Comparison of ENCODE assay signal across 15 mouse cellular contexts in genomic region chr15:103010847-103011555, GRCm38 (mm10). TPM values are rescaled to one million over a fixed set of nuclear protein-coding genes. Genes with fewer than 3 reads are reported as not detected.
DNase-seq lines count a peak whose midpoint lies in the region; ATAC-seq and TF ChIP-seq lines count a peak whose summit lies in the region.
"Had no signal": no experiment of that assay in that cellular context is flagged by ENCODE, and none has a peak within 500 bp of the region (broad histone marks: within the 10 kb centered on the region; RNA-seq: fewer than 3 reads in every experiment).

No protein-coding gene starts in this region.

- no peaks in the 10 kb centered on the region for H3K4me1 ChIP-seq in lung, embryonic 14.5 days (ENCODE audit: insufficient read depth)
- peaks cover 98% of the 10 kb centered on the region for H3K4me1 ChIP-seq in limb, embryonic 10.5 days
- peaks cover 13% of the 10 kb centered on the region; the same call in 1 of the 2 replicates for H3K4me1 ChIP-seq in stomach, embryonic 16.5 days (ENCODE audit: control insufficient read depth, insufficient read depth, low read length)

- no peaks in the 10 kb centered on the region for H3K9me3 ChIP-seq in lung, embryonic 14.5 days (ENCODE audit: low read depth, low read length)
- H3K9me3 ChIP-seq in limb, embryonic 10.5 days (replicated peaks) = no peaks in the 10 kb centered on the region
- no peaks in the 10 kb centered on the region for H3K9me3 ChIP-seq in stomach, embryonic 16.5 days (replicated peaks; ENCODE audit: control insufficient read depth, low read length)
- H3K9me3 ChIP-seq: embryonic facial prominence, embryonic 13.5 days; heart, embryonic 13.5 days had no signal

- no peak overlapping the region for H3K27ac ChIP-seq in lung, embryonic 14.5 days (ENCODE audit: low read depth)
- H3K27ac ChIP-seq in limb, embryonic 10.5 days = peak overlapping the region; percentile 90
- peak overlapping the region; percentile 82 for H3K27ac ChIP-seq in stomach, embryonic 16.5 days (ENCODE audit: low read length)
- H3K27ac ChIP-seq: embryonic facial prominence, embryonic 13.5 days; heart, embryonic 13.5 days had no signal

- no peak for TF ChIP-seq CTCF in lung, embryonic 14.5 days (IDR thresholded peaks at IDR 0.05; ENCODE audit: low read depth)

- no peaks in the 10 kb centered on the region for H3K36me3 ChIP-seq in lung, embryonic 14.5 days (ENCODE audit: insufficient read depth)
- no peaks in the 10 kb centered on the region; the same call in 1 of the 2 replicates for H3K36me3 ChIP-seq in limb, embryonic 10.5 days
- H3K36me3 ChIP-seq in stomach, embryonic 16.5 days (ENCODE audit: control insufficient read depth, insufficient read depth, low read length) = no peaks in the 10 kb centered on the region
- H3K36me3 ChIP-seq: embryonic facial prominence, embryonic 13.5 days; heart, embryonic 13.5 days had no signal

- H3K4me2 ChIP-seq in lung, embryonic 14.5 days = peak overlapping the region; percentile 20; the same call in 1 of the 2 replicates
- H3K4me2 ChIP-seq in stomach, embryonic 16.5 days (ENCODE audit: low read depth, low read length) = peak overlapping the region; percentile 53
- H3K4me2 ChIP-seq: embryonic facial prominence, embryonic 13.5 days; heart, embryonic 13.5 days had no signal

- 7% methylated on average over 28 of the region's 28 CpGs for WGBS in lung, embryonic 14.5 days
- WGBS in limb, embryonic 10.5 days = under 1% methylated on average over 28 of the region's 28 CpGs
- 22% methylated on average over 28 of the region's 28 CpGs for WGBS in stomach, embryonic 16.5 days

- peaks cover 99% of the 10 kb centered on the region for H3K27me3 ChIP-seq in lung, embryonic 14.5 days (ENCODE audit: insufficient read depth, low read length)
- peaks cover 97% of the 10 kb centered on the region for H3K27me3 ChIP-seq in limb, embryonic 10.5 days (ENCODE audit: low read depth, poor library complexity, severe bottlenecking)
- peaks cover 80% of the 10 kb centered on the region for H3K27me3 ChIP-seq in stomach, embryonic 16.5 days (ENCODE audit: control insufficient read depth, insufficient read depth, low read length)

- H3K9ac ChIP-seq in lung, embryonic 14.5 days = no peak overlapping the region
- peak overlapping the region; percentile 69 for H3K9ac ChIP-seq in stomach, embryonic 16.5 days (ENCODE audit: low read length)
- H3K9ac ChIP-seq: embryonic facial prominence, embryonic 13.5 days; heart, embryonic 13.5 days had no signal

- H3K4me3 ChIP-seq in lung, embryonic 14.5 days (ENCODE audit: low read depth, low read length) = no peak overlapping the region
- H3K4me3 ChIP-seq in limb, embryonic 10.5 days = peak overlapping the region; percentile 51
- peak overlapping the region; percentile 42 for H3K4me3 ChIP-seq in stomach, embryonic 16.5 days (replicated peaks; ENCODE audit: low read length)
- H3K4me3 ChIP-seq: embryonic facial prominence, embryonic 13.5 days; heart, embryonic 13.5 days had no signal

- ATAC-seq in lung, embryonic 14.5 days (ENCODE audit: insufficient read depth) = no peak
- no peak for ATAC-seq in stomach, embryonic 16.5 days (ENCODE audit: insufficient read depth, low FRiP score)

- peak; percentile 67 for DNase-seq in adrenal gland, postnatal 14 days
- no peak for DNase-seq in adrenal gland, postnatal 25 days
- DNase-seq in lung, embryonic 14.5 days = no peak
- DNase-seq in lung, postnatal 4 days = no peak
- DNase-seq in limb, embryonic 10.5 days (ENCODE audit: low spot score) = no peak
- no peak for DNase-seq in retina, embryonic 14.5 days (ENCODE audit: low spot score)
- no peak for DNase-seq in urinary bladder, adult 18-20 months (ENCODE audit: low spot score in 2 of 2)
- DNase-seq: cerebellum, adult 11 months; liver; spleen, adult 18-20 months had no signal

RNA-seq across cellular contexts. Expression of gene Hoxc4, which starts 7.7 kb away (rescaled TPM):
- total RNA-seq in adrenal gland, postnatal 14 days (2021) = 6.8 and 7.7 TPM in 2 replicates
- total RNA-seq in adrenal gland, postnatal 25 days (2021) = 7.3 and 8.4 TPM in 2 replicates
- 1.5 and 2.1 TPM in 2 replicates for polyA plus RNA-seq in lung, embryonic 14.5 days (2014; fragmentation: Nextera tagmentation; extraction: Ambion mirVana)
- polyA plus RNA-seq in limb, embryonic 10.5 days (2016; fragmentation: Nextera tagmentation; extraction: Ambion mirVana) = 9.1 and 9.8 TPM in 2 replicates
- 19.0 and 20.0 TPM in 2 replicates for polyA plus RNA-seq in stomach, embryonic 16.5 days (2015; fragmentation: Nextera tagmentation; extraction: Ambion mirVana)
- total RNA-seq: megakaryocyte, adult 5-6 weeks; neutrophil, adult 5-6 weeks had no signal

RNA-seq across cellular contexts. Expression of gene Hoxc6, which starts 12.9 kb away (rescaled TPM):
- 37.4 and 43.2 TPM in 2 replicates for total RNA-seq in adrenal gland, postnatal 14 days (2021)
- total RNA-seq in adrenal gland, postnatal 25 days (2021) = 59.4 and 68.1 TPM in 2 replicates
- not detected in 2 replicates for polyA plus RNA-seq in lung, embryonic 14.5 days (2014; fragmentation: Nextera tagmentation; extraction: Ambion mirVana)
- polyA plus RNA-seq in limb, embryonic 10.5 days (2016; fragmentation: Nextera tagmentation; extraction: Ambion mirVana) = 10.1 and 10.2 TPM in 2 replicates
- polyA plus RNA-seq in stomach, embryonic 16.5 days (2015; fragmentation: Nextera tagmentation; extraction: Ambion mirVana) = 3.3 and 3.8 TPM in 2 replicates
- total RNA-seq: megakaryocyte, adult 5-6 weeks; neutrophil, adult 5-6 weeks had no signal
- polyA plus RNA-seq: embryonic facial prominence, embryonic 13.5 days had no signal

RNA-seq across cellular contexts. Expression of gene Hoxc8, which starts 20.6 kb away (rescaled TPM):
- total RNA-seq in adrenal gland, postnatal 14 days (2021) = 19.2 and 20.1 TPM in 2 replicates
- total RNA-seq in adrenal gland, postnatal 25 days (2021) = 21.5 and 26.7 TPM in 2 replicates
- not detected in 2 replicates for polyA plus RNA-seq in lung, embryonic 14.5 days (2014; fragmentation: Nextera tagmentation; extraction: Ambion mirVana)
- polyA plus RNA-seq in limb, embryonic 10.5 days (2016; fragmentation: Nextera tagmentation; extraction: Ambion mirVana) = 5.1 and 6.0 TPM in 2 replicates
- 2.0 and 2.5 TPM in 2 replicates for polyA plus RNA-seq in stomach, embryonic 16.5 days (2015; fragmentation: Nextera tagmentation; extraction: Ambion mirVana)
- total RNA-seq: megakaryocyte, adult 5-6 weeks; neutrophil, adult 5-6 weeks had no signal
- polyA plus RNA-seq: embryonic facial prominence, embryonic 13.5 days; heart, embryonic 13.5 days had no signal

RNA-seq across cellular contexts. Expression of gene Hoxc9, which starts 34.8 kb away (rescaled TPM):
- total RNA-seq in adrenal gland, postnatal 14 days (2021) = 1.8 and 2.1 TPM in 2 replicates
- total RNA-seq in adrenal gland, postnatal 25 days (2021) = 0.85 and 1.5 TPM in 2 replicates
- not detected in 2 replicates for polyA plus RNA-seq in lung, embryonic 14.5 days (2014; fragmentation: Nextera tagmentation; extraction: Ambion mirVana)
- 4.4 and 6.9 TPM in 2 replicates for polyA plus RNA-seq in limb, embryonic 10.5 days (2016; fragmentation: Nextera tagmentation; extraction: Ambion mirVana)
- not detected in 2 replicates for polyA plus RNA-seq in stomach, embryonic 16.5 days (2015; fragmentation: Nextera tagmentation; extraction: Ambion mirVana)
- total RNA-seq: megakaryocyte, adult 5-6 weeks; neutrophil, adult 5-6 weeks had no signal
- polyA plus RNA-seq: embryonic facial prominence, embryonic 13.5 days; heart, embryonic 13.5 days had no signal

RNA-seq across cellular contexts. Expression of gene Hoxc5, which starts 43.8 kb away (rescaled TPM):
- 6.9 and 7.4 TPM in 2 replicates for total RNA-seq in adrenal gland, postnatal 14 days (2021)
- 7.6 and 9.0 TPM in 2 replicates for total RNA-seq in adrenal gland, postnatal 25 days (2021)
- polyA plus RNA-seq in lung, embryonic 14.5 days (2014; fragmentation: Nextera tagmentation; extraction: Ambion mirVana) = 0.62 and 0.74 TPM in 2 replicates
- polyA plus RNA-seq in limb, embryonic 10.5 days (2016; fragmentation: Nextera tagmentation; extraction: Ambion mirVana) = 10.6 and 12.7 TPM in 2 replicates
- polyA plus RNA-seq in stomach, embryonic 16.5 days (2015; fragmentation: Nextera tagmentation; extraction: Ambion mirVana) = 17.5 and 19.4 TPM in 2 replicates
- total RNA-seq: megakaryocyte, adult 5-6 weeks; neutrophil, adult 5-6 weeks had no signal
